Mouse (Mus musculus) embryonic stem cell, embryonic (primary cell): ENCODE measurements at regions not wholly inside any gene's neighbourhood (a gene's known extent, or its start where the extent isn't known, plus 50 kb on each side); places are given as distances from the start of the nearest gene placed in this dataset.
"Not testable (repeated sequence)": the region's sequence is repeated elsewhere in the genome, so short reads cannot be mapped to it uniquely, and the experiment has no call there.

Experiments used
- CTCF ChIA-PET, 4 experiments: fragments of 300-600 bp in 2 of 4; fragments of 350-600 bp in 2 of 4; sonication (Branson Sonifier 250); formaldehyde crosslinking; loops; one replicate each; lab custom pipeline; 2022; ENCODE audit warnings: inconsistent platforms in 2 of 4; lab: Charles Lee
- POLR2A ChIA-PET, 4 experiments: fragments of 300-600 bp in 2 of 4; fragments of 350-600 bp in 2 of 4; sonication (Branson Sonifier 250); formaldehyde crosslinking; loops; one replicate each; lab custom pipeline; 2022; ENCODE audit warnings: antibody characterized with exemption in 4 of 4, inconsistent platforms in 1 of 4; lab: Charles Lee

- POLR2A ChIA-PET: no interaction called here
- CTCF ChIA-PET: no interaction called here
Measured at GRCm38 (mm10) chr6:69932297-69932696, 859.7 kb downstream of the Rpia start.

- CTCF ChIA-PET: no interaction called here
- POLR2A ChIA-PET: no interaction called here
Measured at GRCm38 (mm10) chr6:69914781-69915180, 877.3 kb downstream of the Rpia start.

GRCm38 (mm10) chr6:69879286-69879685 is 912.7 kb downstream of the Rpia start:
- ChIA-PET CTCF (no interaction called here), POLR2A (no interaction called here)

- POLR2A ChIA-PET, CTCF ChIA-PET: not testable (repeated sequence)
Measured at GRCm38 (mm10) chr6:69858631-69859030, 933.4 kb downstream of the Rpia start.

- POLR2A ChIA-PET, CTCF ChIA-PET: not testable (repeated sequence)
Measured at GRCm38 (mm10) chr6:69828640-69829039, 963.4 kb downstream of the Rpia start.

- POLR2A ChIA-PET, CTCF ChIA-PET: not testable (repeated sequence)
Measured at GRCm38 (mm10) chr6:69814972-69815371, 977.1 kb downstream of the Rpia start.

- CTCF ChIA-PET, POLR2A ChIA-PET: not testable (repeated sequence)
Measured at GRCm38 (mm10) chr6:69814373-69814772, 977.7 kb downstream of the Rpia start.

- POLR2A ChIA-PET, CTCF ChIA-PET: not testable (repeated sequence)
Measured at GRCm38 (mm10) chr6:69780330-69780729, 1011.7 kb downstream of the Rpia start.

- CTCF ChIA-PET, POLR2A ChIA-PET: not testable (repeated sequence)
Measured at GRCm38 (mm10) chr6:69777322-69777721, 1014.7 kb downstream of the Rpia start.

GRCm38 (mm10) chr6:69764861-69765260 is 1027.2 kb downstream of the Rpia start:
- ChIA-PET POLR2A (no interaction called here), CTCF (no interaction called here)

GRCm38 (mm10) chr6:69758618-69759017 is 1033.4 kb downstream of the Rpia start:
- ChIA-PET CTCF (interaction anchor here in 1 of 4 experiments (1.1 kb wide), 1 partner anchor 951 kb away, joined by 4 read pairs; no protein-coding TSS in a partner anchor), POLR2A (no interaction called here)

GRCm38 (mm10) chr6:69739002-69739625 is 1052.9 kb downstream of the Rpia start:
- ChIA-PET CTCF (no interaction called here), POLR2A (no interaction called here)

- POLR2A ChIA-PET, CTCF ChIA-PET: not testable (repeated sequence)
Measured at GRCm38 (mm10) chr6:69732866-69733265, 1059.2 kb downstream of the Rpia start.

- ChIA-PET CTCF (no interaction called here), POLR2A (no interaction called here)
Measured at GRCm38 (mm10) chr6:69726362-69726761, 1065.7 kb downstream of the Rpia start.

GRCm38 (mm10) chr6:69702813-69703212 is 1089.2 kb downstream of the Rpia start:
- POLR2A ChIA-PET, CTCF ChIA-PET: not testable (repeated sequence)

GRCm38 (mm10) chr6:69681172-69681571 is 1110.9 kb downstream of the Rpia start:
- CTCF ChIA-PET: no interaction called here
- POLR2A ChIA-PET: no interaction called here

- POLR2A ChIA-PET, CTCF ChIA-PET: not testable (repeated sequence)
Measured at GRCm38 (mm10) chr6:69662426-69662825, 1129.6 kb downstream of the Rpia start.
